Mouse (Mus musculus): ENCODE data around the gene Bckdha.

Gene Bckdha

GRCm38 (mm10) chr7:25683474-25684180, 24.8 kb upstream of the Bckdha start:
- in situ Hi-C loops (cut with MboI; ENCODE audit: low sequenced_read_pairs) = no loop called here

GRCm38 (mm10) chr7:25681341-25682231, 22.8 kb upstream of the Bckdha start:
- in situ Hi-C loops (cut with MboI; ENCODE audit: low sequenced_read_pairs) = no loop called here

GRCm38 (mm10) chr7:25680514-25681258, 21.9 kb upstream of the Bckdha start, which contains the start of gene B9d2:
B9d2 (plus strand) TSS chr7:25680780.
- in situ Hi-C loops (cut with MboI; ENCODE audit: low sequenced_read_pairs) = no loop called here

- in situ Hi-C loops (cut with MboI; ENCODE audit: low sequenced_read_pairs) = no loop called here
Measured at GRCm38 (mm10) chr7:25679971-25680370, 21.2 kb upstream of the Bckdha start.

GRCm38 (mm10) chr7:25677013-25677412, 18.2 kb upstream of the Bckdha start:
- in situ Hi-C loops (cut with MboI; ENCODE audit: low sequenced_read_pairs) = no loop called here

GRCm38 (mm10) chr7:25676085-25676781, 17.5 kb upstream of the Bckdha start:
- in situ Hi-C loops (cut with MboI; ENCODE audit: low sequenced_read_pairs) = no loop called here

- in situ Hi-C loops (cut with MboI; ENCODE audit: low sequenced_read_pairs) = no loop called here
Measured at GRCm38 (mm10) chr7:25675405-25675804, 16.6 kb upstream of the Bckdha start.

GRCm38 (mm10) chr7:25674719-25675300, 16.0 kb upstream of the Bckdha start, which contains the start of gene Tmem91:
Tmem91 (minus strand) TSS chr7:25675166.
- in situ Hi-C loops (cut with MboI; ENCODE audit: low sequenced_read_pairs) = no loop called here

- in situ Hi-C loops (cut with MboI; ENCODE audit: low sequenced_read_pairs) = no loop called here
Measured at GRCm38 (mm10) chr7:25674297-25674696, 15.5 kb upstream of the Bckdha start.

- in situ Hi-C loops (cut with MboI; ENCODE audit: low sequenced_read_pairs) = no loop called here
Measured at GRCm38 (mm10) chr7:25672442-25672841, 13.7 kb upstream of the Bckdha start.

GRCm38 (mm10) chr7:25671686-25672085, 12.9 kb upstream of the Bckdha start:
- in situ Hi-C loops (cut with MboI; ENCODE audit: low sequenced_read_pairs) = no loop called here

GRCm38 (mm10) chr7:25670096-25670495, 11.3 kb upstream of the Bckdha start:
- in situ Hi-C loops (cut with MboI; ENCODE audit: low sequenced_read_pairs) = no loop called here

GRCm38 (mm10) chr7:25669631-25670030, 10.8 kb upstream of the Bckdha start:
- in situ Hi-C loops (cut with MboI; ENCODE audit: low sequenced_read_pairs) = no loop called here

GRCm38 (mm10) chr7:25669158-25669557, 10.4 kb upstream of the Bckdha start:
- in situ Hi-C loops (cut with MboI; ENCODE audit: low sequenced_read_pairs) = no loop called here

- in situ Hi-C loops (cut with MboI; ENCODE audit: low sequenced_read_pairs) = no loop called here
Measured at GRCm38 (mm10) chr7:25666381-25666780, 7.6 kb upstream of the Bckdha start.

- in situ Hi-C loops (cut with MboI; ENCODE audit: low sequenced_read_pairs) = no loop called here
Measured at GRCm38 (mm10) chr7:25657785-25658184, 996 bp downstream of the Bckdha start.

GRCm38 (mm10) chr7:25655601-25656428, 3.0 kb downstream of the Bckdha start:
- in situ Hi-C loops (cut with MboI; ENCODE audit: low sequenced_read_pairs) = no loop called here

- in situ Hi-C loops (cut with MboI; ENCODE audit: low sequenced_read_pairs) = no loop called here
Measured at GRCm38 (mm10) chr7:25652244-25652759, 6.5 kb downstream of the Bckdha start.

- in situ Hi-C loops (cut with MboI; ENCODE audit: low sequenced_read_pairs) = no loop called here
Measured at GRCm38 (mm10) chr7:25651281-25651680, 7.5 kb downstream of the Bckdha start.

Measured in CH12F3 (cell line).